Mouse (Mus musculus) heart, postnatal 36 days (tissue): Measurements from ENCODE around the gene Chchd1. TPM values are rescaled to one million over a fixed set of nuclear protein-coding genes. Genes with fewer than 3 reads are reported as not detected.
"Not testable (repeated sequence)": the region's sequence is repeated elsewhere in the genome, so short reads cannot be mapped to it uniquely, and the experiment has no call there.

Experiments used
- DNase-seq, 2 experiments: peaks; one replicate each; pipeline ENCODE4 v3.0.0; 2021 to 2022
- intact Hi-C: fragments of 180-260 bp; cut with DNase I; formaldehyde crosslinking; loops from one replicate; pipeline ENCODE4 v1.15.1; 2025
- total RNA-seq, 2 experiments: library from RNA; stranded (reverse); gene quantifications; 2 replicates each; pipeline ENCODE4 v1.2.3; 2021

Chchd1 gene
- total RNA-seq, 2 experiments from 2014 or later: 120 to 123 TPM

DNA sequence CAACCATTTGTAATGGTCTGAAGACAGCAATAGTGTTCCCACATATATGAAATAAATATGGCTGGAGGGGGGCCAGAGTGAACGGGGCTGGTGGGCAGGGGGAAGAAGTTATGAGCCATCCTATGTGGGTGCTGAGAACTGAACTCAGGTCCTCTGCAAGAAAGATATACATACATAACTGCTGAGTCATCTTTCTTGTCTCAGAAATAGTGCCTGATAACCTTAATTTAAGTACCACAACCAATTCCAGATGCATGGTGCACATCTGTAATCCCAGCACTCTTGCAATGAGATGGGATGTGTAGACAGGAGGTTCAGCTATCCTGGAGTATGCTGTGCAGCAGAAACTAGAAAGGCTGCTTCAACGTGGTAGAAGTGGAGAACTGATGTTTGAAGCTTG lies 21.1 kb upstream of the Chchd1 start:
- intact Hi-C loops: no loop called here
- no peak for DNase-seq

DNA sequence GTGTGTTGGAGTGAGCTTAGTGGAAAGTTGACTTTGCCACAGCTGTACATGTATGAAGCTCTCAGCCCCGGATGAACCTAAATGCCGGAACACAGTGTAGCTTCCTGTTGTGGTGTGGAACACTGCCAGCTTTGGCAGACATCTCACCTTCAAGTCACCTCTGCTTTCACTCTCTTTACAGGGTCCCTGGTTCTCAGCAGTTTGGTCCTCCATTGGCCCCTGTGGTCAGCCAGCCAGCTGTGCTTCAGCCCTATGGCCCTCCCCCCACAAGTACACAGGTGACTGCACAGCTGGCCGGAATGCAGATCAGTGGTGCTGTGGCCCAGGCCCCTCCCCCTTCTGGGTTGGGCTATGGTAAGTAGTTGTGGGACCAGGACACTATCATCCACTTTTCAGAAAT lies 20.3 kb upstream of the Chchd1 start:
- intact Hi-C loops: no loop called here
- DNase-seq: no peak

DNA sequence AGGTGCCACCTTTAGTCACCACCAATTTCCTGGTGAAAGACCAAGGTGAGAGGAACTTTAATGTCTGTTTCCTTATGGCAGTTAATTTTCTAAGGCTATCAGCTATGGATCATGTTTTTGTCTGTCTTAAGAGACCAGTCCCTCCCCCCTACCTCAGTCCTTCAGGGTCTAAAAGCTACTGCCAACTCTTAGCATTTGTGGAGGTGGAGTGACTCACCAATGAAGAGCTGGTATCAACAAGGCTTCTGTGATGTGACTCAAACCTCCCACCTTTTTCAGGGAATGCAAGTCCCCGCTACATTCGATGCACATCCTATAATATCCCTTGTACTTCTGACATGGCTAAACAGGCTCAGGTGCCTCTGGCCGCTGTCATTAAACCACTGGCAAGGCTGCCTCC lies 16.2 kb upstream of the Chchd1 start:
- intact Hi-C loops: no loop called here
- DNase-seq: no peak

DNA sequence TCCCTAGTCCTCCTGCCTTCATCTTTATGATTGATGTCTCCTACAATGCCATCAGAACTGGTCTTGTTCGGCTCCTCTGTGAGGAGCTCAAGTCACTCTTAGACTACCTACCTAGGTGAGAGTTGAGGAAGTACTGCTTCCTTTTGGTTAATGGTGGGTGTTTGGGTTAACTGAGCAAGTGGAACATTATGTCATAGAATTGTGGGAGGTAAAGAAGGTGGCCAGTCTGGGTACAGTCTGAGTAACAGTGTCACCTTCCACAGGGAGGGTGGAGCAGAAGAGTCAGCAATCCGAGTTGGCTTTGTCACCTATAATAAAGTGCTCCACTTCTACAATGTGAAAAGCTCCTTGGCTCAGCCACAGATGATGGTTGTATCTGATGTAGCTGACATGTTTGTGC lies 13.8 kb upstream of the Chchd1 start:
- intact Hi-C loops: no loop called here
- no peak for DNase-seq

DNA sequence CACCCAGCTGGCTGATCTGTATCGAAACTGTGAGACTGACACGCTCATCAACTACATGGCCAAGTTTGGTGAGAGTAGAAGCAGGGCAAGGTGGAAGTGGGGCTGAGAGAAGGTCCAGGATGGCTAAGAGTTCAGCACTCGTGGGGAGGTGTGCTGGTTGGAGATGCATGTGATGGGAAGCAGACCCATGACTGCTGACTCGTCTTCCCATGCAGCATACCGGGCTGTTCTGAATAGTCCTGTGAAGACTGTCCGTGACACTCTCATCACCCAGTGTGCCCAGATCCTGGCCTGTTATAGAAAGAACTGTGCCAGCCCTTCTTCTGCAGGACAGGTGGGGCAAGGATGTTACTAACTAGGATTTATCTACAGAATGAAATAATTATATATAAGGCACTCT lies 11.0 kb upstream of the Chchd1 start:
- intact Hi-C loops: loop anchor here (2.0 to 5.0 kb wide), 2 partner anchors 17 to 49 kb away; partner anchors contain the start of genes Sec24c and Usp54
- DNase-seq: no peak

DNA sequence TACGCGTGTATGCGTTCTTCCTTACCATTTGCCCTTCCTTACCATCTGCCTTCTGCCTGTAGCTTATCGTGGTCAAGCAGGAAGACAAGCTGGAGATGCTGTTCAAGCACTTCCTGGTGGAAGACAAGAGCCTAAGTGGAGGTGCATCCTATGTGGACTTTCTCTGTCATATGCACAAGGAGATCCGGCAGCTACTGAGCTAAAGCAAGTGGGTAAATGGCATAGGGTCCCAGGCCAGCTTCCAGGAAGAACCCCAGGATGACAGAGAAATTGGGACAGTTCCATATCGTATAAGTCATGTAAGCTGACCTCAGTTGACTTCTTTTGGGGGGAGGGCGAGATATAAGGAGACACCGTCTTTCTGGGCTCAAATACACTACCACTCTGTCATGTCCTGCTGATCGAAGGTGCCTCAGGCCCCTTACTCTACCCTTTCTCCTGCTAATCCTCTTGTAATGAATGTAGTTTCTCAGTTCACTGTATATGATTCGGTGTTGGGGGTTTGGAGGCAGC lies 9.2 kb upstream of the Chchd1 start:
- no peak for DNase-seq
- intact Hi-C loops: loop anchor here (2.0 to 5.0 kb wide), 2 partner anchors 19 to 51 kb away; partner anchors contain the start of genes Sec24c and Usp54

DNA sequence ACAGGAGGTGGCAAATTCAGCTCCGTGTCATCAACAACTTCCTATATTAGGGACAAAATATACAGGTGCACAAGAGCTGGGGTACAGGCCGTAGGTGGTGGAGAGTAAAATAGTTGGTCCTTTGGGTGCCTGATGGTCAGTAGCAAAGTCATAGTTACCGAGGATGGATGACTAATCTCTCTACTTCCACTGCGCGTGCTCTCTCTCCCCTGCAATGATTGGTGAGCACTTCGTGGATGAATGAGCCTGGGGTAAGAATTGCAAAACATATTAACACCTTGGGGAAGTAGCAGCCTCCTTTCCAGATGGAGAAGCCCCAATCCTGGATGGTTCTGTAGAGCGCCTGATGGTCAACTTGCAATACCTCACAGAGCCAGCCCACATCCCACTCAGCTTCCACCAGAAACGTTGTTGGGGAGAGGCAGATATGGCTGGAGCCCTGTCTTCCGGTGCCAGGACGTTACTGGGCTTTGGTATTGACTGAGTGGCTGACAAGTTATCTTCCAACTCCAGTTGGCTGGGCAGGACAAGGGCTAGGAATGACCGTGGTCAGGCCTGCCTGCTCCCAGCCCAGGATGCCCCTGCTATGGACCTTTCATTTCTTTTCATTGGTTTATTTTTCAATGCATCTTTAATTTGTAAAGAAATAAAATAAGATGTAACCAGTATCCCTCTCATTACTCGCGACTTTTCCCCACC lies 8.5 kb upstream of the Chchd1 start:
- DNase-seq: peak in 1 of 2 experiments; percentile 23
- intact Hi-C loops: loop anchor here (5.0 kb wide), 1 partner anchor 52 kb away; the partner anchor contains the start of gene Usp54

DNA sequence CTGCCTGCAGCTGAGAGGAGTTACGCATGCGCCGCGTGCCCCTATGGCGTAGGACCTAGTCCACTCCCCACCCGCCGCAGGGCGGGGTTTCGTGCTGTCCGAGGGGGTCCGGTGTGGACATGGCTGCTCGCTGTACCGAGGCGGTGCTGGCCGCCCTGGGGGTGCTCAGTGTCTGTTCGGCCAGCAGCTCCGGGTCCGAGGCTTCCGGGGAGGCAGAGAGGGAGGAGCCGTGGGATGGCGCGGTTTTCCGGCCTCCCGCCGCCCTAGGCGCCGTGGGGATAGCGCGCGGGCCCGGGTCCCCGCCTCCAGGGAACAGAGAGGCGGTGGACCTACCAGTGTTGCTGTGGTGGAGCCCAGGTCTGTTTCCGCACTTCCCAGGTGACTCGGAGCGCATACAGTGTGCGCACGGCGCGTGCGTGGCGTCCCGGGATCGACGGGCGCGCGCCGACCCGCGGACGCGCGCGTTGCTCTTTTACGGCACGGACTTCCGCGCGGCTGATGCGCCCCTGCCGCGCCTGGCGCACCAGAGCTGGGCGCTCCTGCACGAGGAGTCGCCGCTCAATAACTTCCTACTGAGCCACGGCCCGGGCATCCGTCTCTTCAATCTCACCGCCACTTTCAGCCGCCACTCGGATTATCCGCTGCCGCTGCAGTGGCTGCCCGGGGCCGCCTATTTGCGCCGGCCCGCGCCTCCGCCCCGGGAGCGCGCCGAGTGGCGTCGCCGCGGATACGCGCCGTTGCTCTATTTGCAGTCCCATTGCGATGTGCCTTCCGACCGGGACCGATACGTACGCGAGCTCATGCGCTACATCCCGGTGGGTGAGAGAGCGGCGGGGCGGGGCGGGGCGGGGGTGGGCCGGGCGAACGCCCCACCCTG lies 7.7 kb upstream of the Chchd1 start, which contains the start of gene Fut11:
Gene Fut11 (plus strand): TSS at position 85 of the 877 bp plus-strand sequence.
- DNase-seq: peak; percentile 84 to 85
- intact Hi-C loops: loop anchor here (5.0 kb wide), 1 partner anchor 53 kb away; the partner anchor contains the start of gene Usp54

DNA sequence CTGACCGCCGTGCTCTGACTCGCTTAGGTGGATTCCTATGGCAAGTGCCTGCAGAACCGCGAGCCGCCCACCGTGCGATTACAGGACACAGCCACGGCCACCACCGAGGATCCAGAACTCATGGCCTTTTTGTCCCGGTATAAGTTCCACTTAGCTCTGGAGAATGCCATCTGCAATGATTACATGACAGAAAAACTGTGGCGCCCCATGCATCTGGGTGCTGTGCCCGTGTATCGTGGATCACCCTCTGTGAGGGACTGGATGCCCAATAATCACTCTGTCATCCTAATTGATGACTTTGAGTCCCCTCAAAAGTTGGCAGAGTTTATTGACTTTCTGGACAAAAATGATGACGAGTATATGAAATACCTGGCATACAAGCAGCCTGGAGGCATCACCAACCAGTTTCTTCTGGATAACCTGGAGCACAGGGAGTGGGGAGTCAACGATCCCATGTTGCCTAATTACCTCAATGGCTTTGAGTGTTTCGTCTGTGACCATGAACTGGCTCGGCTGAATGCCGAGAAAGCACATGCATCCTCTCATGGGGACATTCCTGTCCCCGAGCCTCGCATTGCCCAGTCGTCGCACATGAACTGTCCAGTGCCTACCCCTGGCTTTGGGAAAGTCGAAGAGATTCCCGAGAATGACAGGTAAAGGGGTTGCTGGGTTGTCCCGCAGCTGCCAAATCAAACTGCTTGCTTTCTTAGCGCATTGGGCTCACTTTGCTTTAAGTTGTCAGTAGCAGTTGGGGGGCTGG lies 6.9 kb upstream of the Chchd1 start:
- intact Hi-C loops: no loop called here

DNA sequence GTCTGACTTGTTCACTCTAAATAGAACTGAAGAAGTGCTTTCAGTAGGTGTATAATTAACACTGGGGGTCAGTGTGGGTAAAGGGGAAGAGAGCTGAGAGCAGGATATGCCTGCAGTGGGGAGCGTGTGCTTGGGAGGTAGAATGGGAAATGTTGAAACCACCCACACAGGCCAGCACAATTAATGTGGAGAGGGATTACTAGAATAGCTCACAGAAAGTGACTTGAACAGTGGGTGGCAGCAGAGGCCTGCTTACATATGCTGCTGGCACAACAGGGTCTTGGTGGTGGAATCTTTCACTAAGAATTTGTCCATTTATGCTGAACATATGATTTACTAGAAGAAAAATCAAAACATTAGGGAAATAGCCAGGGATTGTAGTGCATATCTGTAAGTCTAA lies 5.8 kb upstream of the Chchd1 start:
- intact Hi-C loops: no loop called here
- DNase-seq: peak; percentile 35 to 36

More for the DNA sequence above, 6.9 kb upstream of the Chchd1 start:
- peak in 1 of 2 experiments; percentile 30 for DNase-seq

DNA sequence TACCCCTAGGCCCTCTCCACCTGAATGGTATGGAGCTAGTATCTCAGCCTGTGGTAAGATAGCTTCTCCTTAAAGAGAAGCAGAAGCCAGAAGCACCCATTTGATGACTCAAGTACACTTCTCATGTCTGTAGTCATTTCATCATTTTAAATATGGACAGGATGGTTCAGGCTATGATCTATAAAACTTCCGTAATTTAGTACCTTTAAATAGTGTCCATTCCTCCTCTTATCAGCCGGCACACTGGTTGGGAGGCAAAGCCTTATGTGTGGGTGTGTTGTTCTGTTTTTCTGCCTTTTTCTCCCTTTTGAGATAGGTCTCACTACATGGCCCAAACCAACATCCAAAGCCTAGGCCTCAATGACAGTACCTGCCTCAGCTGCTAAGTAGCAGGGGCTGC lies 4.3 kb upstream of the Chchd1 start:
- intact Hi-C loops: no loop called here
- no peak for DNase-seq

DNA sequence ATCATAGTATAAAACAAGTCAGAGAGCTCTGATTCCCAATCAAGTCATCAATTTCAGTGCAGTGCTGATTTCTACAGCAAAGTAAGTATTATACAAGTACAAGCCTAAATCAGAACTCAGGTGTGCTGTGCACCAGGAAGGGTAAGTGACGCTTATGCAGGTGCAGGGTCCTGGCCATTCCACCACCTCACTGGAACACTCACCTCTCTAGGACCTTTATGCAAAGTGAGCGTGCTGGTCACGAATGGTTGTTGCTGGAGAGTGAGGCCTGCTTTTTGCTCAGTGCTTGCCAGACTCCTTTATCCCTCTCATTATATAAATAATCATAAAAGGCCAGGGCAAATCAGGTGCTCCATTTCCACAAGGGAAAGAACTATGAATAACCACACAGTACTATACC lies 2.4 kb upstream of the Chchd1 start:
- intact Hi-C loops: no loop called here
- DNase-seq: no peak

DNA sequence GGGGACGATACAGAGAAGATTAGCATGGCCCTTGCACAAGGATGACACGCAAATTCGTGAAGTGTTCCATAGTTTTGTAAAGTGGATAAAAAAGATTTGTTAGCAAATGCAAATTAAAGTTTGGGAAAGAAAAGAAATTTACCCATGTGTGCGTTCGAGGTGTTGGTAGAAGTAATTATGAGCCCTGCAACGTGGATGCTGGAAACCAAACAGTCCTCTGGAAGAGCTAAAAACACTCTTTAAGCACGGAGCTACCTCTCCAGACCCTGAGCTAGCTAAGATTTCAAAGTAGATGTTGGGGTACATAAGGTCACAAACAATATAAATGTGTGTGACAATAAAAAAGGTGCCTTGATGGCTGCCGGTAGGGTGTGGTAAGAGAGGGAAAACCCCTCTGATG lies 1.3 kb upstream of the Chchd1 start:
- intact Hi-C loops: no loop called here

DNA sequence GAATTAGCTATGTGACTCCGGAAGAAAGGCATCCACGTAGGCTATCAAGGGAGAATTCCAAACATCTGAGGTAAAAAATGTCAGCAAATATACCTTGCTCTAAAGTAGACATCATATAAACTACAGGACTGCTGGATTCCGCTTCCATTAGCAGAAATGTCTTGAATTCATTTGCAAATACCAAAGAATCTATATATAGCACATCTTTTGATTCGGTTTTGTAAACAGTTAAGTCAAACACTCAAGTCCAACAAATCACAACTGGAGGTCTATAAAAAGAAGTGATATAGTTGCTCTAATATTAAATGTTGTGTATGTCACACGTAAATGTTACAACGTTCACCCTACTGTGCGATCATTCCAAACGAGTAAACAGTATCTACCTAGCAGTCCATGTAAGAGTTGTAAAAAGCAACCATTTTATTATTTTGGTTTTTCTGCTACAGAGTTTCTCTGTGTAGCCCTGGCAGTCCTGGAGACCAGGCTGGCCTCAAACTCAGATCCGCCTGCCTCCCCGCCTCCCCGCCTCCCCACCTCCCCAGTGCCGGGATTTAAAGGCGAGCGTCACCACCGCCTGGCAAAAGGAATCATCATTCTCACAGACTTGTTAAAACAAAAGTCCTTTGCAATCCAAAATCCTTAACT lies 588 bp upstream of the Chchd1 start:
- intact Hi-C loops: no loop called here
- no peak for DNase-seq

More for the DNA sequence above, 1.3 kb upstream of the Chchd1 start:
- no peak for DNase-seq

DNA sequence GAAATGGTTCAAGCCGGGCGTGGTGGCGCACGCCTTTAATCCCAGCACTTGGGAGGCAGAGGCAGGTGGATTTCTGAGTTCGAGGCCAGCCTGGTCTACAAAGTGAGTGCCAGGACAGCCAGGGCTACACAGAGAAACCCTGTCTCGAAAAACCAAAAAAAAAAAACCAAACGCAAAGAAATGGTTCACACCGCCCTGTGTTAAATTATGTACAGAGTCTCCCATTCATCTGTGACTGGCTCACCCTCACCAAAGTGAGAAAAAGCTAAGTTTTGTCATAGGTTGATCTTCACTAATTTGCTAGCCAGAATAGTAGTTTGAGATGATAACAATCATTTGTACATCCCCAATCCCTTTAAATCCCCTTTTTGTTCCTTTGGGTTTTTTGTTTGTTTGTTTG lies 655 bp downstream of the Chchd1 start:
- intact Hi-C loops, DNase-seq: not testable (repeated sequence)

DNA sequence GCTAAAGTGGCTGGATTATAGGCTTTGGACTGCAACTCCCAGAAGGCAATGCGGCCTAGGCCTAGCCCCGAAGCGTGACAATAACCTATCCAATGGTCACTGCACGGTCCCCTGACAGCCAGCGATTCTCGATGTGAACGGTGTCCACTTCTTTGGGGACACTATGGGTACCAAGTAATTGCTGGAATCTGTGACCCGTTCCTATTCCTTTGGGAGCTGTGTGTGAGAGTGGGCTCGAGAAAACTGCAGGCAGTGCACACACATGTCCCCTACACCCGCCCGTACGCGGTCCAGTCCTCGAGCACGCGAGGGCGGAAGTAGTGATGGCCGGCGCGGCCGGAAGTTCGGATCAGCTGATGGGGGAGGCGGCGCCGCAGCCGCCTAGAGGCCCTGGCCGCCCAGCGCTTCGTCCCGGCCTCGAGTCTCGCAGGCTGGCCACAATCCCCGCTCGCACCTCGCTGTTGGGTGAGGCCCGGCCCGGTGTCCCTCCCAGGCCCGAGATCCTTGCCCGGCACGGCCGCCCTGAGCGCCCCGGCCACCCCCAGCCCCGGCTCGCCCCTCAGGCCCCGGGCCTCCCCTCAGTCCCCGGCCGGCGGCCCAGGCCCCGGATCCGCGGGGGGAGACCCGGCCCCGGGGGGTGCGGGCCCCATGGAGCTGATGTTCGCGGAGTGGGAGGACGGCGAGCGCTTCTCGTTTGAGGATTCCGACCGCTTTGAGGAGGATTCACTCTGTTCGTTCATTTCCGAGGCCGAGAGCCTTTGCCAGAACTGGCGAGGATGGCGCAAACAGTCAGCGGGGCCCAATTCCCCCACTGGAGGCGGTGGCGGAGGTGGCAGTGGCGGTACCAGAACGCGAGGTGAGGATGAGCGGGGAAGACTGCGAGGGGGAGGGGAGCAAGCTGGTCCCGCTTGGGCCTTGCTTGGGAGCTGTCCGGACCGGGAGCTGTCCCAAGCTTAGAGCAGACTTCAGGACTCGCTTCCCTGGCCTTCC lies 4.7 kb downstream of the Chchd1 start, which contains the start of gene Zswim8:
Gene Zswim8 (plus strand): TSS at position 352 of the 990 bp plus-strand sequence.
- intact Hi-C loops: no loop called here

DNA sequence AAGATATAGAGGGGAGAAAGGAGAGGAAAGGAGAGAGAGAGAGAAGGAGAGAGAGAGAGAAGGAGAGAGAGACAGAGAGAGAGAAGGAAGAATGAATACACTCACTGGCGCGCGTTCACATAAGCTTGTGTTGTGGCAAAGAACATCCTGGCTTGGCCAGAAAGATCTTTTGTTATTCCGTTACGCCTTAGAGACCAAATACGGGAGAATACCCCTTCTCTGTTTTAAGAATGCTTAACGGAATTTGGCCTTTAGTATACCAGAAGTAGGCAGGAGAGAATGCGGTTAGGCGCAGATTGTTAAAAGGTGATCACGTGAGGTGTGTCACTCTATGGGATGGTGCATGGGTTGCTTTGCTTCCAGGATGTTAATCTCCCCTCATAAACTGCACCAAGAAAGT lies 5.4 kb downstream of the Chchd1 start:
- no peak for DNase-seq
- intact Hi-C loops: no loop called here

More for the DNA sequence above, 4.7 kb downstream of the Chchd1 start, which contains the start of gene Zswim8:
- peak; percentile 87 to 94 for DNase-seq

DNA sequence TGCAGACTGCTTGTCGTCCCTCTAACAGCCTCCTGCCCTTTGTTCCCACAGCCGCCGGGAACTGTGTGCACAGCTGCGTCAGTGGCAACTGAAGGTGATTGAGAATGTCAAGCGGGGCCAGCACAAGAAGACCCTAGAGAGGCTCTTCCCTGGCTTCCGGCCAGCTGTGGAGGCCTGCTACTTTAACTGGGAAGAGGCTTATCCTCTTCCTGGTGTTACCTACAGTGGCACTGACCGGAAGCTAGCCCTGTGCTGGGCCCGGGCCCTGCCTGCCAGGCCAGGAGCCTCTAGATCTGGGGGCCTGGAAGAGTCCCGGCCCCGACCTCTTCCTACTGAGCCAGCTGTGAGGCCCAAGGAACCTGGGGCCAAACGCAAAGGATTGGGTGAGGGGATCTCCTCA lies 11.0 kb downstream of the Chchd1 start:
- intact Hi-C loops: no loop called here

DNA sequence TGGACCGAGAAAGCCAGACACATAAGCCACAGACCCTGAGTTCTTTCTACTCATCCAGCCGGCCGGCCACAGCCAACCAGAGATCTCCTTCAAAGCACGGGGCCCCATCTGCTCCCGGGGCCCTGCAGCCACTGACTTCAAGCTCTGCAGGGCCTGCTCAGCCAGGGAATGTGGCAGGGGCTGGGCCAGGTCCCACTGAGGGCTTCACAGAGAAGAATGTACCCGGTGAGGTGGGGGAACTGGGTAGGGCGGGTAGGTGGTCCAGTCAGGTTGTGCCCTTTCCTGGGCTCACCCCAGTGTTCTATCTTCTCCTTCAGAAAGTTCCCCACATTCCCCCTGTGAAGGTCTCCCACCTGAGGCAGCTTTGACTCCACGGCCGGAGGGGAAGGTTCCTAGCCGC lies 15.6 kb downstream of the Chchd1 start:
- DNase-seq: no peak
- intact Hi-C loops: no loop called here

More for the DNA sequence above, 11.0 kb downstream of the Chchd1 start:
- DNase-seq: no peak
